Comparison of ENCODE assay signal across 9 mouse cellular contexts in the genomic region with DNA sequence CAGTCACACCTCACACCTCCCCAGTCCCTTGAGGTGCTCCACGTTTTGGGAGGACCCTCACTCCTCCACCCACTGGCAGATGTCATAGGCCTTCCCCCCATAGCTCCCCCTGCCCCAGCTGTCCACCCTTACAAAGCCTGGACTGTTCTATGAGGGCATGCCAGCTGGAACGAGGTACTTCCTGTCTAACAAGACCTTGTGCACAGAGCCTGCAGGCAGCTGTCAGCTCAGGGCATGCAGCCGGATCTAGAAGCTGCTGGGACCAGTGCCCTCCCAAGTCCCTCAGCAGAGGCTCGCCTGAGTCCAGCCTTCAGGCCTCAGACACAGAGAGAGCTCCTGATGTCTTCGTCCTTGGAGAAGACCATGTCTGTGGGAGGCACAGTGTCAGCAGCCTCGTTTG.
DNase-seq lines count a peak whose midpoint lies in the region; TF ChIP-seq lines count a peak whose summit lies in the region.
"Had no signal": no experiment of that assay in that cellular context is flagged by ENCODE, and none has a peak within 500 bp of the region (broad histone marks: within the 10 kb centered on the region; RNA-seq: fewer than 3 reads in every experiment).

No protein-coding gene starts in this region.

- no peaks in the 10 kb centered on the region for H3K27me3 ChIP-seq in heart, adult 2 months (ENCODE audit: control insufficient read depth, insufficient read depth, low read length)

- 0 out of 2 replicates have a peak, but pooled peaks have one; percentile 53 for TF ChIP-seq EP300 in heart, adult 2 months (IDR thresholded peaks at IDR 0.05; ENCODE audit: insufficient read depth, low read depth, low read length)

- intact Hi-C loops in heart, adult 2 months (cut with DNase I) = no loop called here

- DNase-seq in frontal cortex, adult 2 months (ENCODE audit: extremely low spot score in 1 of 2, low spot score in 1 of 2) = peak; percentile 10 to 32
- DNase-seq in frontal cortex, postnatal 25 days (ENCODE audit: low spot score in 2 of 2) = no peak
- peak; percentile 40 for DNase-seq in adrenal gland, postnatal 25 days
- DNase-seq in heart, adult 2 months = peak; percentile 69 to 78
- DNase-seq in kidney, postnatal 14 days = peak; percentile 72
- peak; percentile 46 for DNase-seq in skeletal muscle tissue, adult 2 months (ENCODE audit: low read depth, low spot score)
- DNase-seq in spleen, adult 12 weeks (ENCODE audit: low spot score) = no peak
- no peak for DNase-seq in cerebellum, postnatal 25 days

- no peak overlapping the region for H3K4me3 ChIP-seq in heart, adult 2 months

- no peak for TF ChIP-seq CTCF in heart, adult 2 months (IDR thresholded peaks at IDR 0.05)

- H3K9ac ChIP-seq in heart, adult 2 months (ENCODE audit: low read depth, low read length) = no peak overlapping the region
- H3K9ac ChIP-seq: liver, embryonic 14.5 days had no signal

- no peaks in the 10 kb centered on the region for H3K79me2 ChIP-seq in heart, adult 2 months (replicated peaks; ENCODE audit: control insufficient read depth, insufficient read depth, low read length)

- H3K27ac ChIP-seq in heart, adult 2 months = peak overlapping the region; percentile 26; the same call in 1 of the 2 replicates
- H3K27ac ChIP-seq: liver, embryonic 14.5 days had no signal

- peaks cover 11% of the 10 kb centered on the region for H3K4me1 ChIP-seq in heart, adult 2 months (ENCODE audit: control insufficient read depth, insufficient read depth, low read length)

- 0 out of 2 replicates have a peak, but pooled peaks have one; percentile 23 for TF ChIP-seq POLR2A in heart, adult 2 months (IDR thresholded peaks at IDR 0.05; ENCODE audit: insufficient read depth, low read depth, low read length)

- 22% methylated on average over 6 of the region's 6 CpGs for WGBS in heart, adult 2 months

- no peaks in the 10 kb centered on the region for H3K36me3 ChIP-seq in heart, adult 2 months (ENCODE audit: control insufficient read depth, insufficient read depth, low read length)

Comparison
In these comparisons a context has a peak if more than half of its experiments do, and no peak if none do; other contexts are left out.
1. DNase-seq: peak in frontal cortex, adult 2 months (2 of 2), adrenal gland, postnatal 25 days (single experiment), heart, adult 2 months (2 of 2), kidney, postnatal 14 days (single experiment) and skeletal muscle tissue, adult 2 months (single experiment); none in frontal cortex, postnatal 25 days (0 of 2), spleen, adult 12 weeks (single experiment) and cerebellum, postnatal 25 days (0 of 2).